Mouse (Mus musculus): ENCODE measurements around the gene Edc4.

DNA sequence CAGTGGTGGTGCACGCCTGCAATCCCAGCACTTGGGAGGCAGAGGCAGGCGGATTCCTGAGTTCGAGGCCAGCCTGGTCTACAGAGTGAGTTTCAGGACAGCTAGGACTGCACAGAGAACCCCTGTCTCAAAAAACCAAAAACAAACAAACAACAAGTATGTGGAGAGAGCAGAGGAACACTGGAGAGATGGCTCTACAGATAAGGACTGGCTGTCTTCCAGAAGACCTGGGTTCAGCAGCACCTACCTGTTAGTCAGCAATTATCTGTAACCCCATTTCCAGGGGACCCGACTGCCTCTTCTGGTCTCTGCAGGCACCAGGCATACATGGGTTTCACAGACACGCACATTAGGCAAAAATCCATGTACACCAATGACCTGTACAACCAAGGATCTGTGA lies 41.5 kb upstream of the Edc4 start:
- TF ChIP-seq MAX (IDR thresholded peaks at IDR 0.05) = no peak
- TF ChIP-seq CTCF (IDR thresholded peaks at IDR 0.05; ENCODE audit: control insufficient read depth, insufficient read depth, insufficient read length) = no peak
- TF ChIP-seq MYOD1 (IDR thresholded peaks at IDR 0.05; ENCODE audit: control insufficient read depth, insufficient read length, low read depth) = no peak
- TF ChIP-seq CEBPB (IDR thresholded peaks at IDR 0.05; ENCODE audit: low read depth) = no peak
- TF ChIP-seq USF1 (IDR thresholded peaks at IDR 0.05; ENCODE audit: low read depth) = no peak
- no peak for TF ChIP-seq FOSL1 (IDR thresholded peaks at IDR 0.05; ENCODE audit: insufficient read depth, low read length, poor library complexity, severe bottlenecking)
- no peak for TF ChIP-seq MYOG (IDR thresholded peaks at IDR 0.05; ENCODE audit: control insufficient read depth, extremely low read depth, insufficient read length)
